Mouse (Mus musculus): Measurements from ENCODE around the gene Slamf7. TPM values are rescaled to one million over a fixed set of nuclear protein-coding genes. Genes with fewer than 3 reads are reported as not detected.
"Not testable (repeated sequence)": the region's sequence is repeated elsewhere in the genome, so short reads cannot be mapped to it uniquely, and the experiment has no call there.

Gene Slamf7
- polyA plus RNA-seq, 1 experiment = 1.5 TPM

DNA sequence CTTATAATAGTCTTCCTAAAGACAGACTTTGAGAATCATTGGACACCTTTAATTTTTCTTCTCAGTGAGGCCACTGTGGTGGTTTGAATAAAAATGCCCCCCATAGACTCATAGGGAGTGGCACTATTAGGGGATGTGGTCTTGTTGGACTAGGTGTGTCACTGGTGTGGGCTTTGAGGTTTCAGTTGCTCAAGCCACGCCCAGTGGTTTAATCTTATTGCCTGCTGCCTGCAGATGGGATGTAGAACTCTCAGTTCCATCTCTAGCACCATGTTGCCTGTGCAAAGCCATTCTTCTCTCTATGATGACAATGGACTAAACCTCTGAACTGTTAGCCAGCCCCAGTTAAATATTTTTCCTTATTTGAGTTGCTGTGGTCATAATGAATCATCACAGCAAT, 24.9 kb upstream of the Slamf7 start:
- Histone ChIP-seq H3K27me3 (replicated peaks; ENCODE audit: control insufficient read depth, insufficient read depth, low read length) (no peaks in the 10 kb centered on the region), H3K36me3 (ENCODE audit: control insufficient read depth, insufficient read depth, low read length) (no peaks in the 10 kb centered on the region), H3K4me3 (ENCODE audit: insufficient read depth, low read depth, low read length) (no peak overlapping the region), H3K27ac (ENCODE audit: insufficient read depth, low read depth, low read length) (no peak overlapping the region), H3K4me1 (ENCODE audit: control insufficient read depth, insufficient read depth, low read length) (no peaks in the 10 kb centered on the region)
- no peak for TF ChIP-seq CTCF (conservative IDR thresholded peaks at IDR 0.05; ENCODE audit: insufficient read depth, insufficient read length, low read depth, low read length)
- no peak for TF ChIP-seq POLR2A (IDR thresholded peaks at IDR 0.05; ENCODE audit: low read depth, low read length)
- no peak for DNase-seq
- WGBS = 82% methylated on average over 1 of the region's 1 CpGs

DNA sequence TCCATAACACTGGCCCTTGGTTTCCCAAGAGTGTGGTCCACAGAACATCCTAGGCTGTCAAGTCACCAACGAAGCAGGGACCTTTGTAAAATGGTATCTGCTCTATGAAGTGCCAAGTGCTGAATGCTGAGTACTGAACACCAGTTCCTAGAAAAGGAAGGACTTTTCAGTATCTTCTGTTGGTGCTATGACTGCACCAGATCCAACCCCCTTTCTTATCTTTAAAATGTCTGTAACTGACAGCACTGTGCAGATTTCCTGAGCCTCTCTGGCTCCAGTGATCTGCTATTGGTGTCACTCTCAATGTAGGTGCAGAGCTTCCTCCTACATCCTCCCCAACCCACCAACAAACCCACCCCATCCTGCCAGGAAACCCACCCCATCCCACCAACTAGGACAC, 21.6 kb upstream of the Slamf7 start:
- no peak for DNase-seq
- Histone ChIP-seq H3K27me3 (replicated peaks; ENCODE audit: control insufficient read depth, insufficient read depth, low read length) (no peaks in the 10 kb centered on the region), H3K4me1 (ENCODE audit: control insufficient read depth, insufficient read depth, low read length) (no peaks in the 10 kb centered on the region), H3K27ac (ENCODE audit: insufficient read depth, low read depth, low read length) (no peak overlapping the region), H3K36me3 (ENCODE audit: control insufficient read depth, insufficient read depth, low read length) (no peaks in the 10 kb centered on the region), H3K4me3 (ENCODE audit: insufficient read depth, low read depth, low read length) (no peak overlapping the region)
- 67% methylated on average over 1 of the region's 1 CpGs for WGBS
- TF ChIP-seq CTCF (conservative IDR thresholded peaks at IDR 0.05; ENCODE audit: insufficient read depth, insufficient read length, low read depth, low read length) (no peak), POLR2A (IDR thresholded peaks at IDR 0.05; ENCODE audit: low read depth, low read length) (no peak)

DNA sequence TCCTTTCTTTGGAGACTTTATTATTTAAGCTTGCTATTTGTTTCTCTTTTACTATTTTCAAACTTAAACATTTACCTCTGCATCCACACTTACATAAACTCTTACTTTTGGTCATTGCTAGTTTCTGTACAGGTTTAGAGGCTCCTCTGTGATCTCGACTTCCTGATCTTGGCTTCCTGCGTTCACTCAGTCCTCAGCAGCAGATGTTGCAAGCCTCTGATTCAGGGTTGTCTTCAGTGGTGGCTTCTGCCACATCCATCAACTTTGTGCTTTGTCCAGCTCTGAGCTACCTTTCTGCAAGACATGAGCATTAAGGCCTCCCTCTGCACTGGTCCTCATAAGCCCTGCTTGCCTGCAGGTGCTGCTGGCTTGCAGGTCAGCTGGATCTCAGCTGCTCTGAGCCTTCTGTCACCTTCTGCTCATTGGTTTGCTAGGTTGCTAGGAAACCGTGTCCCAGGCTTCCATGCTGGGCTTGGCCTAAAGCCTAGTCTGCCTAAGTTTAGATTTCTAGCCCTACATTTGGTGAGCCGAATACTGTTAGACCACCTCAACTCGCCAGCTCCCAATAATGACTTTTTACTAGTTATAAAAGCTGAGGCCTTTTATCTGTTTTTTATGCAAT, 20.1 kb upstream of the Slamf7 start:
- no peaks in the 10 kb centered on the region for H3K27me3 ChIP-seq (replicated peaks; ENCODE audit: control insufficient read depth, insufficient read depth, low read length)
- TF ChIP-seq POLR2A (IDR thresholded peaks at IDR 0.05; ENCODE audit: low read depth, low read length) = no peak
- TF ChIP-seq CTCF (conservative IDR thresholded peaks at IDR 0.05; ENCODE audit: insufficient read depth, insufficient read length, low read depth, low read length) = no peak
- 76% methylated on average over 5 of the region's 5 CpGs for WGBS
- no peaks in the 10 kb centered on the region for H3K36me3 ChIP-seq (ENCODE audit: control insufficient read depth, insufficient read depth, low read length)
- no peak overlapping the region for H3K27ac ChIP-seq (ENCODE audit: insufficient read depth, low read depth, low read length)
- no peak overlapping the region for H3K4me3 ChIP-seq (ENCODE audit: insufficient read depth, low read depth, low read length)
- no peaks in the 10 kb centered on the region for H3K4me1 ChIP-seq (ENCODE audit: control insufficient read depth, insufficient read depth, low read length)
- no peak for DNase-seq

DNA sequence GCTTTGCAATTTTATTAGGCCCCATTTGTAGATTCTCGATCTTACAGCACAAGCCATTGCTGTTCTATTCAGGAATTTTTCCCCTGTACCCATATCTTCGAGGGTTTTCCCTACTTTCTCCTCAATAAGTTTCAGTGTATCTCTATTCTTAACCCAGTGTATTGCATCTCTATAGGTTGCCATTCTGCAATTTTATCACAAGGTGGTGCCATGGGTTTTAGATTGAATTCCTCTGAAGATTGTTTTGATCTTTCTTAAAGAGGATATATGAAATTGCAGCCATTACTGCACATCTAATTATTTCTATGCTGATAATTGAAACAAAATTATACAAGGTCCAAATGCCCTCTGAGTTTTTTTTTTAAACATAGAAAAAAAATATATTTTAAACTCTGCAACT, 19.6 kb upstream of the Slamf7 start:
- WGBS = 76% methylated on average over 2 of the region's 2 CpGs
- not testable (repeated sequence) for DNase-seq

DNA sequence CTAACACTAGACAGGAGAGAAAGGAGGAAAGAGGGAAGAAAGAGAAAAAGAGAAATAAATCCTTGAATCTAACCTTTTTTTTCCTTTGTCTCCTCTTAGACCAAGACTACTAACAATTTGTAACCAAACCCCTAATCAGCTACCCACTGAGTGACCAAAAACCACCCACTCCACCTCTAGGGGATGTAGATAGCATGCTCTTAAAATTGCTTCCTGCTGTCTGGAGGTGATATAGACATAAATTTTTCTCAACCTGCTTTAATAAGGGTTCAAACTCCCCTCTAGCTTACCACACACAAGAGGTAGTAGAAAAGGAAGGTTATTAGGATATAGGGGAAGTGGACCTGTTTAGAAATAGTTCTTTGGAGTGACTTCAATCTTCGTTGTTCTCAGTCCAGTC, 14.3 kb upstream of the Slamf7 start:
- TF ChIP-seq CTCF (conservative IDR thresholded peaks at IDR 0.05; ENCODE audit: insufficient read depth, insufficient read length, low read depth, low read length) (no peak), POLR2A (IDR thresholded peaks at IDR 0.05; ENCODE audit: low read depth, low read length) (no peak)
- Histone ChIP-seq H3K27ac (ENCODE audit: insufficient read depth, low read depth, low read length) (no peak overlapping the region), H3K4me1 (ENCODE audit: control insufficient read depth, insufficient read depth, low read length) (no peaks in the 10 kb centered on the region), H3K36me3 (ENCODE audit: control insufficient read depth, insufficient read depth, low read length) (no peaks in the 10 kb centered on the region), H3K27me3 (replicated peaks; ENCODE audit: control insufficient read depth, insufficient read depth, low read length) (no peaks in the 10 kb centered on the region), H3K4me3 (ENCODE audit: insufficient read depth, low read depth, low read length) (no peak overlapping the region)
- no peak for DNase-seq
- WGBS = 83% methylated on average over 1 of the region's 1 CpGs

More for the DNA sequence above, 19.6 kb upstream of the Slamf7 start:
- H3K27me3 ChIP-seq (replicated peaks; ENCODE audit: control insufficient read depth, insufficient read depth, low read length); H3K4me1 ChIP-seq (ENCODE audit: control insufficient read depth, insufficient read depth, low read length); H3K36me3 ChIP-seq (ENCODE audit: control insufficient read depth, insufficient read depth, low read length); H3K4me3 ChIP-seq (ENCODE audit: insufficient read depth, low read depth, low read length); H3K27ac ChIP-seq (ENCODE audit: insufficient read depth, low read depth, low read length): not testable (repeated sequence)

DNA sequence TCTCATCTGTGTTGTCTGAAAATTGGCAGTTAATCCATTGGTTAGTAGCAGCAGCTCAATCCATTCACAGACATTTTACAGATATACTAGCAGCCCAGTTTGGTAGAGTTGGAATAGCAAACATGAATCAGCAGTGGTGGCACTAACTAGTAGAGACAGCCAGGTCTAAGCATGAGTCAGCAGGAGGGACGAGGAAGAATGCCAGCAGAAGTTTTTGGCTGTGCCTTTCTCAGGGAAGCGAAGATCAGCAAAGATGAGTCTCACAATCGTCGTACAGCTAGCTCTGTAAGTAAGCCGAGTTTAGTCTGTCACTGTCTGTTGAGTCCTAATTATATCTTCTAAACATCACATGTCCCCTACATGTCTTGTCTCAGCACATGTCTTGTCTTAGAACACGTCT, 13.5 kb upstream of the Slamf7 start:
- Histone ChIP-seq H3K27me3 (replicated peaks; ENCODE audit: control insufficient read depth, insufficient read depth, low read length) (no peaks in the 10 kb centered on the region), H3K27ac (ENCODE audit: insufficient read depth, low read depth, low read length) (no peak overlapping the region), H3K36me3 (ENCODE audit: control insufficient read depth, insufficient read depth, low read length) (no peaks in the 10 kb centered on the region), H3K4me3 (ENCODE audit: insufficient read depth, low read depth, low read length) (no peak overlapping the region), H3K4me1 (ENCODE audit: control insufficient read depth, insufficient read depth, low read length) (no peaks in the 10 kb centered on the region)
- no peak for DNase-seq
- TF ChIP-seq POLR2A (IDR thresholded peaks at IDR 0.05; ENCODE audit: low read depth, low read length) (no peak), CTCF (conservative IDR thresholded peaks at IDR 0.05; ENCODE audit: insufficient read depth, insufficient read length, low read depth, low read length) (no peak)
- 86% methylated on average over 6 of the region's 6 CpGs for WGBS

DNA sequence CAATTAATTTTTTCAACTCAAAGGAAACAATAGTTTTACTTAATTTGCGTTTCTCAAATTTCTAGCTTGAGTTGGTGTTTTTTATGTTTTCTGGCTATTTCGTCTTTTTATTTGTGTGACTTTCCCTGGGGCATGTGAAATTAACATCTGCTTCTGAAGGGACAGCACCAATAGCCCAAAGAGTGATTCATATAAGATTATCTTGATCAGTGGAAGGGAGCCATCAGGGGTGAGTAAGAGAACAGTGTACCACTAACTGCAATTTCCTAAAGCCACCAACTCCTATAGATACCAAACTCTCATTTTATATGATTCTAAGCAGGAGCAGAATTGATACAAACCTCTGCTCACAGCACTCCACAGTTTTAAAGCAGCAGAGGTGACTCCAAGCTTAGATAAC, 10.9 kb upstream of the Slamf7 start:
- WGBS = 90% methylated on average over 2 of the region's 2 CpGs
- DNase-seq = no peak
- no peak overlapping the region for H3K27ac ChIP-seq (ENCODE audit: insufficient read depth, low read depth, low read length)
- no peaks in the 10 kb centered on the region for H3K27me3 ChIP-seq (replicated peaks; ENCODE audit: control insufficient read depth, insufficient read depth, low read length)
- H3K4me1 ChIP-seq (ENCODE audit: control insufficient read depth, insufficient read depth, low read length) = no peaks in the 10 kb centered on the region
- H3K36me3 ChIP-seq (ENCODE audit: control insufficient read depth, insufficient read depth, low read length) = no peaks in the 10 kb centered on the region
- H3K4me3 ChIP-seq (ENCODE audit: insufficient read depth, low read depth, low read length) = no peak overlapping the region
- TF ChIP-seq POLR2A (IDR thresholded peaks at IDR 0.05; ENCODE audit: low read depth, low read length) (no peak), CTCF (conservative IDR thresholded peaks at IDR 0.05; ENCODE audit: insufficient read depth, insufficient read length, low read depth, low read length) (no peak)

DNA sequence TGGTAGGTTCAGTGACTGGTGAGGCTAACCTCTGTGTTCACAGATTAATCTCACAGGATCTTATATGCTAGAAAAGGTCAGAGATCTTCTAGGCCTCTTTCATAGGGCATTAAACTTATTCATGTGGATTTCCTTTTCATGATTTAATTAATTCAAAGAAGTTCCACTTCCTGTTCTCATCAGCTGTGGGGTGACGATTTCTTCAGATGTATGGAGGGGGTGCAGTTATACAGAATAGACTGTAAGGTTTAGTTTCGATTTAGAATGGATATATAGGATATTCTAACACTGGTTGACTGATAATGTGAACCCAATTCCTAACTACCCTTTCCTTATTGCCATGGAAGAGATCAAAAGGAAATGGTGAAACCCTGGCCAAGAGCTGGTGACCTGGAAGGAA, 8.6 kb upstream of the Slamf7 start:
- H3K4me1 ChIP-seq (ENCODE audit: control insufficient read depth, insufficient read depth, low read length) = no peaks in the 10 kb centered on the region
- H3K4me3 ChIP-seq (ENCODE audit: insufficient read depth, low read depth, low read length) = no peak overlapping the region
- H3K27me3 ChIP-seq (replicated peaks; ENCODE audit: control insufficient read depth, insufficient read depth, low read length) = no peaks in the 10 kb centered on the region
- no peak for DNase-seq
- 63% methylated on average over 2 of the region's 2 CpGs for WGBS
- no peak for TF ChIP-seq CTCF (conservative IDR thresholded peaks at IDR 0.05; ENCODE audit: insufficient read depth, insufficient read length, low read depth, low read length)
- no peak for TF ChIP-seq POLR2A (IDR thresholded peaks at IDR 0.05; ENCODE audit: low read depth, low read length)
- no peaks in the 10 kb centered on the region for H3K36me3 ChIP-seq (ENCODE audit: control insufficient read depth, insufficient read depth, low read length)
- no peak overlapping the region for H3K27ac ChIP-seq (ENCODE audit: insufficient read depth, low read depth, low read length)

Data from kidney, adult 2 months (tissue).